Mouse (Mus musculus): ENCODE measurements around the gene Aoc1.

DNA sequence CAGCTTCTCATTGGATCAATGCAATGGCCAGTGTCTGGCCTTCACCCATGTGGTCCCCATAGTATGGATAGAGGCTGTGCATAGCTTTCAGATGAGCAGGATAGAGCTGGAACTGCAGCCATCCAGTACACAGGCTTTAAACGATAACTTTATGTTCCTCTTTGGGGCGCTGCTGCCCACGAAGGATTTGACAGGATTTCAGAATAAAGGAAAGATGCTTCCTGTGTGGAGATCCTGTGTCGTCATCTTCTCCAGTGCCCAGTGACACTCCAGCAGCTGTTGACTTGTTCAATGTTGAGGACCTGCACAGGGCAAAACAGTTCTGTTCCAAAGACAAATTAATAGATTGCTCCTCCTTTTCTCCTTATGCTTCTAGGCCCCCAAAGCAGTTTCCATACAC, 84.1 kb downstream of the Aoc1 start:
- TF ChIP-seq CTCF (conservative IDR thresholded peaks at IDR 0.05; ENCODE audit: insufficient read depth, insufficient read length, low read depth, low read length) (no peak), POLR2A (IDR thresholded peaks at IDR 0.05; ENCODE audit: low read depth, low read length) (no peak)
